Mouse (Mus musculus): ENCODE measurements around the gene Spred3.
A peak's percentile ranks its signal among the peaks of the same experiment; 100 is the strongest.
"Not testable (repeated sequence)": the region's sequence is repeated elsewhere in the genome, so short reads cannot be mapped to it uniquely, and the experiment has no call there.

The Spred3 gene

DNA sequence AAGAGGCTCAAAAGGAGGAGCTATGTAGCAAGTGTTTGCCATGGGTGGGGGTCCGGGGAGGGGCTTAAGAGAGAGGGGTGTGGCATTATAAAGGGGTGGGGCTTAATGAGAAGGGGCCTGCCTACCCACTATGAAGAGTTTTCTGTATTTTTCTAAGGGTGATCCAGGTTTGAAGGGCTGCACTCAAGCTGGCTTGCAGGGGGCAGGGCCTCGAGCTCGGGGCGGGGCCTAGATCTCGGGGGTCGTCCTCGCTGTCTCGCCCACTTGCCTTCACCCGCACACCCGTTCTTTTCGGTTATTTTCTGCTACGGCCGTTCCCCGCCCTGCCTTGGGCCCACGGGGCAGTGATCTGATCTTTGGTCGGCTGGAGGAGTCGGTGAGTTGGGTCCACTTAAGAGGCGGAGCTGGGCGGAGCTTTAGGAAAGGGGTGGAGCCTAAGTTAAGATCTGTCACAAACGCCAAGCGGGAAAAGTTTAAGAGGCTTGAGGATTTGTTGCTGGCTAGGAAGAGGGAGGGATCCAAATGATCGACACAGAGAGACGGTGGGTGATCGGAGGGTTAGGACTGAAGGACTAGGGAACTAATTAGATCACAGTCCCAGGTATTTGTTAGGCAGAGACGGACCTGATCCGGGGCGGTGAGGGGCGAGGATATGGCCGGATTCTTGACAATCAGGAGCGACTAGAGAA lies at the start of gene Spred3, which contains the start of gene Ggn:
Spred3 (minus strand) TSS at position 346 of the 689 bp plus-strand sequence.
Ggn (plus strand) TSS at position 145 of the 689 bp plus-strand sequence.
- DNase-seq (ENCODE audit: low spot score), result peak; percentile 88

DNA sequence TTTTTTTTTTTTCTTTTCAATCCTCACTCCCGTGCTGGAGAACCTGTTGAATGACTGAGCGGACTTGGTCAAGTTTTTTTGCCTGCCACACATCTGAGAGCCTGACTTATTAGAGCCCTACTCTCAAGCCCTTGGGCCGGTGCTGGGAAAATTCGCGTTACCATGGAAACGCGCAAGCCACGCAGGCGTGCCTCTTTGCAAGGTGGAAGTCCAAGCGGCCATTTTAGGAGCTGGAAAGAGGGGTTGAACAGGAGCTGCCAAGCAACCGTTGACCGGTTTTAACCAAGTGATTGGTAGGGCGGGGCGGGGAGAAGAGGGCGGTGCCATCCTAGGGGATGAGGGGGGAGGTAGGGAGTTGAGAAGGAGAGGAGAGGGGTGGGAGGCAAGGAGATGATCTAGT lies 44.6 kb upstream of the Spred3 start:
- DNase-seq (ENCODE audit: low spot score), result no peak

DNA sequence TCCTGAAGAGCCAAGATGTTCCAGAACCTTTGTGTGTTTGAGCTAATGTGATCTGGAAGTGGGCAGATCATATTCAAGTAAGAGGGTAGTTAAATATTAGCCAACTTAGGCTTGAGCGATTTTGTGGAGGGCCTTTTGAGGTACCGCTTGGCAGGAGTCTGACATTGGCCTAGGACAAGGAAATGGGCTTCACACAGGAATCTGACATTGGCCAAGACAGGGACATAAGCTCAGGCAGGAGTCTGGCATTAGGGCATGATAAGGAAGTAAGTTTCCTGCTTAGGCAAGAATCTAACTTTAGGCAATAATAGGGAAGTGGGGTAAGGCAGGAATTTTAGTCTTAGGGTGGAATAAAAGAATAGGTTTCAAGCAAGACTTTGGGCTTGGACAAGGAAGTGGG lies 44.0 kb upstream of the Spred3 start:
- DNase-seq (ENCODE audit: low spot score), result no peak

DNA sequence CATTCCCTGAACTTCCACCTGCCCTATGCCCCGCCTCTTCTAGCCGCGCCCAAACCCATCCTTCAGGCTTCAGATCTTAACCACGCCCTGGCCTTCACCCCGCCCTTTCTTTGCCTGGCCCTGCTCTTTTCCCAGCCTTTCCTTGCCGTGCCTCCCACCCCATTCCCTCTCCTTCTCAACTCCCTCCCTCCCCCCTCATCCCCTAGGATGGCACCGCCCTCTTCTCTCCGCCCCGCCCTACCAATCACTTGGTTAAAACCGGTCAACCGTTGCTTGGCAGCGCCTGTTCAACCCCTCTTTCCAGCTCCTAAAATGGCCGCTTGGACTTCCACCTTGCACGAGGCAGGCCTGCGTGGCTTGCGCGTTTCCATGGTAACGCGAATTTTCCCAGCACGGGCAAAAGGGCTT lies 43.5 kb upstream of the Spred3 start, which contains the start of gene Catsperg1:
Catsperg1 (minus strand) TSS at position 361 of the 408 bp plus-strand sequence.
- DNase-seq (ENCODE audit: low spot score), result peak; percentile 55

DNA sequence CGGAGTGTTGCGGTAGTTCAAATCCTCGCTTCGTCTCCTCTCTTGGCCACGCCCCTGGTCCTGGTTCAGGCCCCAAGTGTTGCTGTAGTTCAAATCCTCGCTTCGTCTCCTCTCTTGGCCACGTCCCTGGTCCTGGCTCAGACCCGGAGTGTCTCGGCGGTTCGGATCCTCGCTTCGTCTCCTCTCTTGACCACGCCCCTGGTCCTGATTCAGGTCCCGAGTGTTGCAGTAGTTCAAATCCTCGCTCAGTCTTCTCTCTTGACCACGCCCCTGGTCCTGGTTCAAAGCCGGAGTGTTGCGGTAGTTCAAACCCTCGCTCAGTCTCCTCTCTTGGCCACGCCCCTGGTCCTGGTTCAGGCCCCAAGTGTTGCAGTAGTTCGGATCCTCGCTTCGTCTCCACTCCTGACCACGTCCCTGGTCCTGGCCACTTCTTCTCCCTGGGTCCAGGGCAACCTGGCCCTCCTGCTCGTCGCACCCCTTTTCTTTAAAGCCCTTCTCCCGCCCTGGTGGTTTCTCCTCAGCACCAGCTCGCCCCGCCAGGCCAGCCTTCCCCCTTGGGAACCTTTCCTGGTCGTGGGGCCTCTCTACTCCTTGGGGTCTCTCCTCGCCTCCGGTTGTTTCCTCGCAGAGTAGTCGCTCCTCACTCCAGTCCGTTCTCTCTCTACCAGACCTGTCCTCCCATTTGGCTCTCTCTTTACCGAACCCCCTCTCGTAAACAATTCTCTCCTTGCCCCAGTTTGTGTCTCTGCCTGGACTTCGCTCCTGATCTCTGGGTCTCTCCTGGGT lies 42.8 kb upstream of the Spred3 start:
- not testable (repeated sequence) for DNase-seq (ENCODE audit: low spot score)

DNA sequence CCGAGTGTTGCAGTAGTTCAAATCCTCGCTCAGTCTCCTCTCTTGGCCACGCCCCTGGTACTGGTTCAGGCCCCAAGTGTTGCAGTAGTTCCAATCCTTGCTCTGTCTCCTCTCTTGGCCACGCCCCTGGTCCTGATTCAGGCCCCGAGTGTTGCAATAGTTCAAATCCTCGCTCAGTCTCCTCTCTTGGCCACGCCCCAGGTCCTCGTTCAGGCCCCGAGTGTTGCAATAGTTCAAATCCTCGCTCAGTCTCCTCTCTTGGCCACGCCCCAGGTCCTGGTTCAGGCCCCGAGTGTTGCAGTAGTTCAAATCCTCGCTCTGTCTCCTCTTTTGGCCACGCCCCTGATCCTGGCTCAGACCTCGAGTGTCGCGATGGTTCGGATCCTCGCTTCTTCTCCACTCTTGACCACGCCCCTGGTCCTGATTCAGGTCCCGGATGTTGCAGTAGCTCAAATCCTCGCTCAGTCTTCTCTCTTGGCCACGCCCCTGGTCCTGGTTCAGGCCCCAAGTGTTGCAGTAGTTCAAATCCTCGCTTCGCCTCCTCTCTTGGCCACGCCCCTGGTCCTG lies 42.1 kb upstream of the Spred3 start:
- DNase-seq (ENCODE audit: low spot score), result no peak

DNA sequence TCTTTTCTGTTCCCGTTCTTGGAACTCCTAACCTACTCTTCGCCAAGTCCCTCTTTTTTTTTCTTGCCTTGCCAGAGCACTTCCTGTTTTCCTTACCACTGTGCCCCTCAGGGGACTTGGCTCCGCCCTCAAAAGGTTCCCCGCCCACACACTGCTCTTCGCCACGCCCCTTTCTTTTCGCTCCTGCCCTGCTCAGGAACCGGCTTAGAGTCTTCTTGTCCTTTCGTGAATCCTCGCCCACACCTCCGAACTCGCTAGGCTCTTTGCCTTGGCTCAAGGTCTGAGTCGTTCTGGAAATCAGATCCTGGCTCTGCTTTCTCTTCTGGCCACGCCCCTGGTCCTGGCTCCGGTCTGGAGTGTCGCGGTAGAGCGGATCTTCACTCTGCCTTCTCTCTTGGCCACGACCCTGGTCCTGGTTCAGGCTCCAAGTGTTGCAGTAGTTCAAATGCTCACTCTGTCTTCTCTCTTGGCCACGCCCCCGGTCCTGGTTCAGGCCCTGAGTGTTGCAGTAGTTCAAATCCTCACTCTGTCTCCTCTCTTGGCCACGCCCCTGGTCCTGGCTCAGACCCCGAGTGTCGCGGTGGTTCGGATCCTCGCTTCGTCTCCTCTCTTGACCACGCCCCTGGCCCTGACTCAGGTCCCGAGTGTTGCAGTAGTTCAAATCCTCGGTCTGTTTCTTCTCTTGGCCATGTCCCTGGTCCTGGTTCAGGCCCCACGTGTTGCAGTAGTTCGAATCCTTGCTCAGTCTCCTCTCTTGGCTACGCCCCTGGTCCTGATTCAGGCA lies 41.4 kb upstream of the Spred3 start:
- peak; percentile 87 for DNase-seq (ENCODE audit: low spot score)

DNA sequence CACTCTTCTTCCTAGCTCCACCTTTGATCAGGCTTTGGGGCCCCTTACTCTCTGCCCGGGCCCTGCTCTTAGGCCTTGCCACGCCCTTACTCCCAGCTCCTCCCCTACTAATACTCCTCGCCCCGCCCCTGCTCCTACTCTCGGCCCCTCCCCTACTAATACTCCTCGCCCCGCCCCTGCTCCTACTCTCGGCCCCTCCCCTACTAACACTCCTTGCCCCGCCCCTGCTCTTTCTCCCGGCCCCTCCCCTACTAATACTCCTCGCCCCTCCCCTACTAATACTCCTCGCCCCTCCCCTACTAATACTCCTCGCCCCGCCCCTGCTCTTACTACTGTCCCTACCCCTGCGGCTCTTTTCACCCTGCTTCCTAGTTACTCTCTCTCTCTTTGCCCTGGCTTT lies 40.8 kb upstream of the Spred3 start:
- not testable (repeated sequence) for DNase-seq (ENCODE audit: low spot score)

DNA sequence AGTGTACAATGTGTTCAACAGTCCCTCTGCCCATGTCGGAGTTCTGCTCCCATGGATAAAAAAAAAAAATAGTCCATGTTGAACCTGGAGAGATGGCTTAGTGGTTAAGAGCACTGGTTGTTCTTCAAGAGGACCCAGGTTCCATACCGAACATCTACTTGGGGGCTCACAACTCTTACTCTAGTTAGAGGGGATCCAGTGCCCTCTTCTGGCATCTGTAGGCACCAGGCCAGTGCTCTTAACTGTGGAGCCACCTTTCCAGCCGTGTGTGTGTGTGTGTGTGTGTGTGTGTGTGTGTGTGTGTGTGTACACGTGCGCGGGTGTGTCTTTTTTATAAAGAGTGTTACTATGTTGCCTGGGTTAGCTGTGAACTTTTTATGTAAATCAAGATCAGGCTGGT lies 32.4 kb upstream of the Spred3 start:
- DNase-seq (ENCODE audit: low spot score), result no peak

DNA sequence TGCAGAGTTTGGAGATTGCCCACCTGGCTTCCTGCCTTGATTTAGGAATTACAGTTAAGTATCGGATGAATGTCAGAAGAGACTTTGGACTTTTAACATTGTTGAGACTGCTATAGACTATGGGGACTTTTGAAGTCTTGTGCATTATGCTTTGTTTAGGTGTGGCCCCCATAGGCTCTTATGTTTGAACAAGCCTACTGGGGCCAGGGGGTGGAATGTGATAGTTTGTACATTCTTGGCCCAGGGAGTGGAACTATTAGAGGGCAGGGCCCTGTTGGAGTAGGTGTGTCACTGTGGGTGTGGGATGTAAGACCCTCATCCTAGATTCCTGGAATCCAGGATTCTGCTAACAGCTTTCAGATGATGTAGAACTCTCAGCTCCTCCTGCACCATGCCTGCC lies 24.0 kb upstream of the Spred3 start:
- not testable (repeated sequence) for DNase-seq (ENCODE audit: low spot score)

DNA sequence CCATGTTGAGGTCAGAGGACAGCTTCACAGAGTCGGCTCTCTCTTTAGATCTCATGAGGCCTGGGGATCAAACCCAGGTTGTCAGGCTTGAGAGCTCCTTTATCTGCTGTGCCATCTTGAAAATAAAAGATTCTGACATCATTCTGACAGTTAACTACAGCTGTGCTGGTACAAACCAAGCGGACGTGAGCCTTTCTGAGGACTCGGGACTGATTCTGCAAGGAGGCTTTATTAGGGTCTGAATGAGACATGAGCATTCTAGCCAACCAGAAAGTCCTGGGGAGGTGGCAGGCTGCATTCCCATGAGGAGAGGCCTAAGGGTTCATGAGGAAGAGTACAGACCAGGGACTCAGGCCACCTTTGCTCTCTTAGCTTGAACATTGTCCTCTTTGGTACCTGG lies 11.1 kb upstream of the Spred3 start:
- DNase-seq (ENCODE audit: low spot score), result not testable (repeated sequence)

DNA sequence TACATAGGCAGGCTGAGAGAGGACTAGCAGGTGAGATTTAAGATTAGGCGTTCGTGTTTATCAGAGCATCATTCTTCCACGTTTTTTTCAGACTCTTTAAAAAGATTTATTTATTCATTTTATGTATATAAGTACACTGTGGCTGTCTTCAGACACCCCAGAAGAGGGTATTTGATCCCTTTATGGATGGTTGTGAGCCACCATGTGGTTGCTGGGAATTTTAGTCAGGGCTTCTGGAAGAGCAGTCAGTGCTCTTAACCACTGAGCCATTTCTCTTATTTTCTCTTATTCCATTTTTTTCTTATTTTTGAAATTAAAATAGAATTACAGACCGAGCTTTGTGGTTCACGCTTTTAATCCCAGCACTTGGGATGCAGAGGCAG lies 10.6 kb upstream of the Spred3 start:
- no peak for DNase-seq (ENCODE audit: low spot score)

DNA sequence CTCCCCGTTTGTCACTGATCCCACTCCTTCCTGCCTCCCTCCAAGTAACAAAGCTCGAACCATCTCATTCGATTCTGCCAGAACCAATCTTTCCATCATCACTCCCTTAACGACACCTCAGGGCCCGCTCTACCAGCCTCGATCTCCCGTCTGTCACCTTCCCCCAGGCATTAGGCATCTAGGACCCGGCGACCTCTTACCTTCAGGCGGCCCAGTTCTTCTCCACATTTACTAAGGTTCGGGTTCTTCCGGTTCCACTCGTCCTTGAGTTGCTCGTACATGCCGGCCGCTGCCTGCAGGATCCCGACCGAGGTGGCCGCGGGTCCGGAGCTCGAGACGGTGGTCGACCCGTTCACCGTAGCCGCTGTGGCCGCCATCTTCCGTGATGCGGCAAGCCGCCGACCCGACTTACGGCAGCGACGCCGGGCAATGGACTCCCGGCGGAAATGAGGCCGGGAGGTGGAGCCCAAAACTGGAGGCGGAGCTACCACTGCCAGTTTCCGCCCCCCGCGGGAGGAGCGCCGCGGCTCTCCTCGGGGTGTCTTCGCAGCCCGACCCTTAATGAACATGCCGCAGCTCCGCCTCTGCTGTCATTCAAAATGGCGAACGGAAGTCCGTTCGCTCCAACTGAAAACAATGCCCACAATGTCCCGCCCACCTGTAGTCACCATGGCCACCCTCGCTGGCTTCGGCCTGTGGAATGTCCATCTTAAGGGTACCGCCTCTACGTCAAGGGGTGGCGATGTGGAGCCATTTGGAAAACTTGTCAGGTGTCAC lies 10.1 kb upstream of the Spred3 start, which contains the start of gene Psmd8:
Psmd8 (minus strand) TSS at position 625 of the 777 bp plus-strand sequence.
- DNase-seq (ENCODE audit: low spot score), result peak; percentile 97

DNA sequence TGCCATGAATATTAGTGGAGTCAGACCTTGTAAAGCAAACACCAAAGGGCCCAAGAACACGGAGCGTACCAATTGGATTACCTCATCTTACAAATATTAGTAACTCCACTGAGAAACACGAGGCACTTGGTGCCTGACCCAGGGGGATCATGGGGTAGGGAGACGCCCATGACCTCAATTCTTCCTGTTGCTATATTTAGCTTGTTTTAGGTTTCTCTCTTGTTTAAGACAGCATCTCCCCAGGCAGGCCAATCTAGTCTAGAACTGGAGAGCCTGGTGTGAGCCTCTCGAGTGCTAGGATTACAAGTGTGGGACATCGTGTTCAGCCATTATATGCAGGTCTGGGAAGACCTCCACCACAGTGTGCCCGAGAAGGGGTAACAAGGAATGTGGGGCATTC lies 9.1 kb upstream of the Spred3 start:
- no peak for DNase-seq (ENCODE audit: low spot score)

DNA sequence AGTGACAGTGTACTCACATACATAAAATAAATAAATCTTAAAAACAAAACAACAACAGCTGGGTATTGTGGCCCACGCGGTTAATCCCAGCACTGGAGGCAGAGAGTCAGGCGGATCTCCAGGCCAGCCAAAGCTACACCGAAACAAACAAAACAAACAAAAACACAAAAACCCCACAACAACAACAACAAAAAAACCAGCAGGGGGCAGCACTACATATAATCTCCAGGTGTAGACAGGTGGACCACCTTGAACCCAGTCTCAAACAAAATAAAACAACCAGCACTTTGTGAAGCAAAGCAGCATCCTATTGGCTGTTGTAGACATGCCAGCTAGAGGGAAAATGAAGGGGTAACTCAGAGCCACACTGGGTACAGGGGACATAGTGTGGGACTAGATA lies 7.9 kb upstream of the Spred3 start:
- no peak for DNase-seq (ENCODE audit: low spot score)

DNA sequence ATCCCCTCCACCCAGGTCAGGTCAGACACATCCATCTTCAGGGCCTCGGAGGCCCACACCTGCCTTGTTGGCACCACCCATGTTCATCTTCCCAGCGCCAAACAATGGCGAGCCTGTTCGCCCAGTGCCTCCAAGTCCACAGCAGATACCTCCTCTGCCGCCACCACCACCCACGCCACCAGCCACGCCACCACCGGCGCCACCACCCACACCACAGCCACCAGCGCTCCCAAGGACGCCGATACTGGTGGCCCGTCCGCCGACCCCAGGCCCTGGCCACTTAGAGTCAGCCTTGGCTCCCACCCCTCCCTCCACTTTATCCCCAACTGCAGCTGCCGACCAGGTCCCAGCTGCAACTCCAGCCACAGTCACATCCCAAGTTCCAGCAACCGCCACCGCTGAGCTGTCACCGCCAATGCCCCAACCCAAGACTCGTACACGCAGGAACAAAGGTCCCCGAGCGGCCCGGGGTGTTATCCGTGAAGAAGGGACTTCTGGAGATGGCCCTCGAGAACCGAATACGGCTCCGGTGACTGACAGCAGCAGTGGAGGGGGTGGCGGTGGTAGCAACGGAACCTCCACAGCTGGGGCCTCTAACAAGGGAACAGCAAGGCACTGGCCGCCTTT lies 2.3 kb upstream of the Spred3 start:
- no peak for DNase-seq (ENCODE audit: low spot score)

DNA sequence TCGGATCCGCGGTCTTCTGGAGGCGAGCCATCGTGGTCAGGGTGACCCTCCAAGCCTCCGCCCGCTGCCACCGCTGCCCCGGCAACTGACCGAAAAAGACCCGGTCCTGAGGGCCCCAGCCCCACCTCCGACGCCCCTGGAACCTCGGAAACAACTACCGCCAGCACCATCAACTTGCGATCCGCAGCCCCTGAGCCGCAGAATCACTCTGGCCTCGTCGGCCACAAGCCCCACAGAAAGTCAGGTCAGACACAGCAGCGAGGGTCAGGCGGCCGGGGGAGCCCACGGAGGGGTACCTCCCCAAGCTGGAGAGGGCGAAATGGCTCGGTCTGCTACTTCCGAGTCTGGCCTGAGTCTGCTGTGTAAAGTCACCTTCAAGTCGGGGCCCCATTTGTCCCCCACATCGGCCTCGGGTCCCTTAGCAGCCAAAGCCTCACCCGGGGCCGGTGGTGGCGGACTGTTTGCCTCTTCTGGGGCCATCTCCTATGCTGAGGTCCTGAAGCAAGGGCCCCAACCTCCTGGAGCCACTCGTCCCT lies 1.4 kb upstream of the Spred3 start:
- DNase-seq (ENCODE audit: low spot score), result no peak

DNA sequence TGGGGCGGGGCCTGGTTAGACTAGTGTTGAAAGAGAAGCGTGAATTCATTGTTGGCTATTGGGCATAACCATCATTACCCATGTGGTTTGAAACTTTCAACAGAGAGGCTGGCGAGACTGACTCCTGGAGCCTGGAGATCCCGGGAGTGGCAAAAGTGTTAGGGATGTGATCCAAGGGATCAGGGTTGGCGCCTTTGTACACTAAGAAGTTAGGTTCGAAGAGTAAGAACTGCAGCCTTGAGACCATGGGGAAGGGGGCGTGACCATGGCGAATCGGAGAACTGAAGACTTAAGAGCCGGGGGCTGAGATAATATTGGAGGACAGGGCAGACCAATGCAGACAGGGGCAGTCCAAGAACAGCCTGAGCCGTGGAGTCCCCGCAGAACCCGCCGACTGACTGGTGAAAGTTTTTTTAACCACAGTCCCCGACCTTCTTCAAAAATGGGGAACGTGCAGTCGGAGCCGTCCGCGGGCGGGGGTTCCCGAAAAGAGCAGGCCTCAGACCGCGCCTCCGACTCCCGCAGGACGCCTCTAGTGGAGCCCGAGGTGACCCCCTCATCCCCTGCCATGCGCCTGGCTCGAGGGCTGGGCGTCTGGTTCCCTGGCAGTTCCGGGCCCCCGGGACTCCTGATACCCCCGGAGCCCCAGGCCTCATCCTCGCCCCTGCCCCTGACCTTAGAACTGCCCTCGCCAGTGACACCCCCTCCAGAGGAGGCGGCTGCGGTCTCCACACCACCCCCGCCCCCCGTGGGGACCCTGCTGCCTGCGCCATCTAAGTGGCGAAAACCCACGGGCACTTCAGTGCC lies 747 bp upstream of the Spred3 start:
- DNase-seq (ENCODE audit: low spot score), result no peak

DNA sequence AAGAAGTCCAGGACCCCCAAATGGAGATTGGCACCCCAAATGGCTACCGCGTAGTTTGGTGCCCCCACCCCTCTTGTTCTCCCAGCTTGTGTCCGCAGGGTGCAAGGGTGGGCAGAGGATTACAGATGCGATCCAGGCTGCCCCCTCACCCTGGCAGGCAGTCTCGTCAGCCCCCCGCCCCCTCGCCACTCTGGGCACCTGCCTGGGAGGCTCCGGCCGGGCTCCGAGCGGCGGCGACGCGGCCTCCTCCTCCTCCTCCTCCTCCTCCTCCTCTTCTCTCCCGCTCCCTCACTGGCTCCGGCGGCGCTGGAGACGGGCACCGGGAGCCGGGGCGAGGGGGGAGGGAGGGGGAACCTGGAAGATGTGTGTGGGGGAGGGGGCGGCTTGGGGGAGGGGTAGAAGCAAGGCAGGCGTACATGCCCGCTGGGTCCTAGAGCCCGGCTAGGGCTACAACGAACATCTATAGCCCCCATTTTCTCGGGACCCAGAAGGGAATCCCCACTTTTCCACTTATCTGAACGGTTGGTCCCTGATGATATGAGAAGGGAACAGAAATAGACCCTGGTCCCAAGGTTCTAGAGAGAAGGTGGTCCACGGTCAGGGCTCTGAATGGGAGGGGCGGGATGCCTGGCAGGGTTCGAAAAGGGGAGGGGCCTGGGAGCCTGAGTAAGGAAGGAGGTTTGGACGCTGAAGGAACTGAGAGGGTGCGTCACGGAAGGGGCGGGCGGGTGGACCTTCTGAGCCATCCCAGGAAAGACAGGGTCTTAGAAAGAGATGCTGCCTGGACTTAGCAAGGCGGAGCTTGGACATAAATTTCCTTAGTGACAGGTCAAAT lies 763 bp downstream of the Spred3 start:
- peak; percentile 90 for DNase-seq (ENCODE audit: low spot score)

Data from yolk sac, embryonic 10.5 days (tissue).